Mouse (Mus musculus) heart, adult 2 months (tissue): Measurements from ENCODE around the gene Kitl. TPM values are rescaled to one million over a fixed set of nuclear protein-coding genes. Genes with fewer than 3 reads are reported as not detected.

Experiments used
- DNase-seq, 2 experiments: peaks; one replicate each; pipeline ENCODE4 v3.0.0; 2021
- H3K27ac ChIP-seq: fragments of 200-600 bp; 2 replicates; pipeline ENCODE4 v1.8.1; 2022
- H3K27me3 ChIP-seq: fragments of 200-500 bp; 2 replicates; pipeline ENCODE4 v1.6.1; 2012; ENCODE audit warnings: mild to moderate bottlenecking, low read length, inconsistent platforms, mixed read lengths; ENCODE audit not compliant: control insufficient read depth, insufficient read depth
- H3K36me3 ChIP-seq: fragments of 200-500 bp; 2 replicates; pipeline ENCODE4 v1.6.1; 2012; ENCODE audit warnings: low read length, inconsistent platforms; ENCODE audit not compliant: control insufficient read depth, insufficient read depth
- H3K4me1 ChIP-seq: fragments of 200-500 bp; 2 replicates; pipeline ENCODE4 v1.6.1; 2011; ENCODE audit warnings: low read length; ENCODE audit not compliant: control insufficient read depth, insufficient read depth
- H3K4me3 ChIP-seq: fragments of 200-600 bp; 2 replicates; pipeline ENCODE4 v1.8.1; 2022
- H3K79me2 ChIP-seq: fragments of 200-500 bp; replicated peaks from 2 replicates; pipeline ENCODE4 v1.6.1; 2012; ENCODE audit warnings: mild to moderate bottlenecking, inconsistent platforms, low read length, moderate library complexity, mixed read lengths; ENCODE audit not compliant: control insufficient read depth, insufficient read depth
- H3K9ac ChIP-seq: fragments of 200-500 bp; 2 replicates; pipeline ENCODE4 v1.6.1; 2012; ENCODE audit warnings: low read depth, mild to moderate bottlenecking, control low read depth, inconsistent platforms, low read length, mixed read lengths
- CTCF ChIP-seq: fragments of 200-600 bp; IDR thresholded peaks from 2 replicates; pipeline ENCODE4 v1.8.1; 2022; ENCODE audit warnings: antibody characterized with exemption, mild to moderate bottlenecking, moderate library complexity
- EP300 ChIP-seq: fragments of 200-500 bp; IDR thresholded peaks from 2 replicates; pipeline ENCODE4 v1.6.1; 2011; ENCODE audit warnings: low read depth, low read length, control low read depth; ENCODE audit not compliant: insufficient read depth
- POLR2A ChIP-seq: fragments of 200-500 bp; IDR thresholded peaks from 2 replicates; pipeline ENCODE4 v1.6.1; 2011; ENCODE audit warnings: mild to moderate bottlenecking, low read depth, low read length, control low read depth; ENCODE audit not compliant: insufficient read depth
- WGBS: fragments of 180-500 bp; shearing (Covaris S2); methylation state at CpG from one replicate; pipeline ENCODE4 v1.1.7; 2018; 5-methylcytosine and 5-hydroxymethylcytosine counted together
- intact Hi-C: fragments of 180-260 bp; cut with DNase I; formaldehyde crosslinking; loops from one replicate; pipeline ENCODE4 v1.15.1; 2025
- polyA plus RNA-seq: library from polyadenylated mRNA; depleted of rRNA; stranded (reverse); fragments of >200 nt; gene quantifications from 2 replicates; pipeline ENCODE4 v1.2.3, GENCODE M21; 2012
- total RNA-seq, 2 experiments: library from RNA; stranded (reverse); gene quantifications; 2 replicates each; pipeline ENCODE4 v1.2.3; 2021

Gene Kitl
- total and polyA plus RNA-seq, 3 experiments: 21.6 to 62.5 (median 60.0) TPM

- Histone ChIP-seq H3K27ac (no peak overlapping the region), H3K79me2 (0 out of 2 replicates have a peak, but pooled peaks cover 3% of the 10 kb centered on the region), H3K9ac (no peak overlapping the region), H3K4me1 (peaks cover 4% of the 10 kb centered on the region), H3K36me3 (no peaks in the 10 kb centered on the region; the same call in 1 of the 2 replicates), H3K27me3 (no peaks in the 10 kb centered on the region), H3K4me3 (no peak overlapping the region)
- TF ChIP-seq CTCF (no peak), POLR2A (no peak), EP300 (no peak)
- intact Hi-C loops: loop anchor here (2.0 to 10.0 kb wide), 3 partner anchors 99 to 259 kb away; partner anchors contain the start of gene Csl
- 42% methylated on average over 2 of the region's 2 CpGs for WGBS
- no peak for DNase-seq
Measured at GRCm38 (mm10) chr10:100014096-100014495, 1.3 kb upstream of the Kitl start.

- WGBS: 0% methylated on average over 28 of the region's 28 CpGs
- peaks cover 20% of the 10 kb centered on the region for H3K36me3 ChIP-seq
- H3K4me3 ChIP-seq: peak overlapping the region; percentile 93
- DNase-seq: peak; percentile 72 to 79
- H3K4me1 ChIP-seq: peaks cover 5% of the 10 kb centered on the region
- no peaks in the 10 kb centered on the region for H3K27me3 ChIP-seq
- peak overlapping the region; percentile 95 for H3K9ac ChIP-seq
- peak overlapping the region; percentile 95 for H3K27ac ChIP-seq
- TF ChIP-seq CTCF: peak; percentile 51
- TF ChIP-seq POLR2A: no peak
- TF ChIP-seq EP300: no peak
- peaks cover 5% of the 10 kb centered on the region; the same call in 1 of the 2 replicates for H3K79me2 ChIP-seq
- intact Hi-C loops: loop anchor here (2.0 to 10.0 kb wide), 6 partner anchors 51 to 374 kb away; partner anchors contain the start of gene Csl
Measured at GRCm38 (mm10) chr10:100016326-100016709, 888 bp downstream of the Kitl start.

DNA sequence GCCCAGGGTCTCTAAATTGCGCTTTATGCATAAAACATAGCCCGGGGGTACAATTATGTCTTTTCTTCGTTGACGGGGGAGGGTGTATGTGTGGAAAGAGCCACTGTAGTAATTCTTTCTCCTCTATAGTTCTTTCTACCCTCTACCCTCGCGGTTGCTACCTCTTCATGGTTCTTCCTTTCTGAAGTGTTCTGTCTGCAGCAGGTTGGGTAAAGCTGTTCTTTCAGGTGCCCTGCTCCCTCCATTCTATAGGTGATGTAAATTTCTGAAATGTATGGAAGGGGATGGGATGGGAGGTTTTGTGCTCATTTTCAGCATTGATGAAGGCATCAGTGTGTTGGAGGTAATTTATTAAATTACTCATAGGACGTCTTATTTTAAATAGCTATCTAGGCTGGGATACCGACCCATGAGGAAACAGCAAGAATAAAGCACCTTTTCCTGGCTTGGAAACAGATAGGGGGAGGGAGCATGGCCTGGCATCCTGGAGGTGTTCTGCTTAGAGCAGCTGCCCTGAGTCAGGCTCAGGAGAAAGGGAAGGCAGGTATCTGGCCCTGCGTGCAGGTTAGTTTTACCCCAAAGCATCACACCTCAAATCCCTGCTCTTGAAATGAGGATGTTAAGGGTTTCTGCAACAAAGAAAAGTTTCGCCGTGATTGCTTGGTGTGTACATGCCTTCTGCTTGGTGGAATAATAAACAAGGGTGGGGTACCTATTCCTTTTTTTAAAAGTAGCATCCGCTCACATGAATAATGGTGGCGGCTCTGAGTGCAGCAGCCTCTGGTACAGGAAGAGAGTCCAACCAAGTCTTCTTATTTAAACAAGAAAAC lies 1.7 kb downstream of the Kitl start:
- Histone ChIP-seq H3K9ac (peak overlapping the region; percentile 92), H3K4me1 (peaks cover 8% of the 10 kb centered on the region), H3K36me3 (peaks cover 28% of the 10 kb centered on the region), H3K27me3 (no peaks in the 10 kb centered on the region), H3K79me2 (peaks cover 5% of the 10 kb centered on the region; the same call in 1 of the 2 replicates), H3K4me3 (peak overlapping the region; percentile 93), H3K27ac (peak overlapping the region; percentile 62)
- DNase-seq: peak; percentile 21 to 37
- WGBS: 36% methylated on average over 13 of the region's 13 CpGs
- intact Hi-C loops: loop anchor here (2.0 to 10.0 kb wide), 6 partner anchors 50 to 374 kb away; partner anchors contain the start of gene Csl
- TF ChIP-seq POLR2A (peak; percentile 43; the same call in 1 of the 2 replicates), EP300 (no peak)

GRCm38 (mm10) chr10:100017771-100018070 lies 2.3 kb downstream of the Kitl start:
- Histone ChIP-seq H3K4me3 (peak overlapping the region; percentile 93), H3K79me2 (peaks cover 5% of the 10 kb centered on the region; the same call in 1 of the 2 replicates), H3K4me1 (peaks cover 9% of the 10 kb centered on the region), H3K9ac (peak overlapping the region; percentile 92), H3K27ac (peak overlapping the region; percentile 62), H3K36me3 (peaks cover 32% of the 10 kb centered on the region), H3K27me3 (no peaks in the 10 kb centered on the region)
- TF ChIP-seq CTCF: no peak
- no peak; the same call in 1 of the 2 replicates for TF ChIP-seq POLR2A
- TF ChIP-seq EP300: no peak
- no peak for DNase-seq
- intact Hi-C loops: loop anchor here (2.0 to 10.0 kb wide), 6 partner anchors 50 to 375 kb away; partner anchors contain the start of gene Csl
- WGBS: 37% methylated on average over 10 of the region's 10 CpGs

DNA sequence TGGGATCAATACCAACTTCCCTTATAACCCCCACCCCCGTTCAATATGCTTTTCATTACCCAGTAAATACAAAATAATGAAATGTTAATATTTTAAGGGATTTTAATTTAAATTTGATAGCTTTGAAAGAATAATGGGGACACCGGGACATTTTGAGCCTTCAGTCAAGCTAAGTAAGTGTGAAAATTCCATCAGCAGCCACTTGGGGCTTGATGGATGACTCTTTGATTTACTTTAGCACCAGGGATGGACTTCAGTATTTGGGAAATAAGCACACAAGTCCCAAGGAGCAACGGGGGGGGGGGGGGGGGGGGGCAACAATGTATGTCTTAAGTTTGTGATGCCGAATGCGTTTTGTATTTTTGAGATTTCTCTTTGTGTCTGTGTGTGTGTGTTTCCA lies 3.1 kb downstream of the Kitl start:
- H3K9ac ChIP-seq: no peak overlapping the region; the same call in 1 of the 2 replicates
- peaks cover 12% of the 10 kb centered on the region for H3K4me1 ChIP-seq
- TF ChIP-seq CTCF: peak; percentile 37
- no peak for TF ChIP-seq POLR2A
- peaks cover 36% of the 10 kb centered on the region for H3K36me3 ChIP-seq
- peaks cover 6% of the 10 kb centered on the region for H3K79me2 ChIP-seq
- no peak for DNase-seq
- 27% methylated on average over 5 of the region's 5 CpGs for WGBS
- no peaks in the 10 kb centered on the region for H3K27me3 ChIP-seq
- intact Hi-C loops: loop anchor here (5.0 to 10.0 kb wide), 5 partner anchors 49 to 331 kb away; partner anchors contain the start of gene Csl
- H3K27ac ChIP-seq: peak overlapping the region; percentile 62
- peak overlapping the region; percentile 93 for H3K4me3 ChIP-seq
